Mouse (Mus musculus) A20 (cell line): ENCODE measurements around the gene Kbtbd12.

Experiments used
- DNase-seq: peaks from one replicate; pipeline ENCODE4 v3.0.0-alpha.2; 2011; ENCODE audit warnings: low read depth, low spot score

Kbtbd12 gene

DNA sequence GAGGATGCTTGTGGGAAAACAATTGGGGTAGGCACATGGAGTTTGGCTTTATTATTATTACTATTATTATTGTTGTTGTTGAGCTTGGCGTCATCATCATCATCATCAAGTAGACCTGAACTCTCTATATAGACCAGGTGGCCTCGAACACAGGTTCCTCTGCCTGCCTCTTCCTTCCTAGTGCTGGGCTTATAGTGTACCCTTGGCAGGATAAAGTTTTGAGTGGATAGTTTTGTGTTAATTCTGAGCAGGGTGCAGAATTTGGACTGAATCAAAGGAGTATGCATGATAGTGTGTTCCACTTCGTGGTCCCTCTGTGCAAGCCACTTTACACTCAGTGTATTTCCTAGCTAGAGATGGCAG, 137.4 kb downstream of the Kbtbd12 start:
- no peak for DNase-seq

GRCm38 (mm10) chr6:88499481-88500404, 138.0 kb downstream of the Kbtbd12 start:
- no peak for DNase-seq
